Mouse (Mus musculus) erythroblast, embryonic 14.5 days (primary cell): Measurements from ENCODE around the gene Pde11a.

ENCODE experiments used
- GATA1 ChIP-seq: IDR thresholded peaks from 2 replicates; pipeline ENCODE4 v1.6.1; 2012; ENCODE audit warnings: low read length, inconsistent platforms, mixed read lengths
- TAL1 ChIP-seq: IDR thresholded peaks from 3 replicates; pipeline ENCODE4 v1.6.1; 2012; ENCODE audit warnings: low read length, inconsistent platforms, mixed read lengths

DNA sequence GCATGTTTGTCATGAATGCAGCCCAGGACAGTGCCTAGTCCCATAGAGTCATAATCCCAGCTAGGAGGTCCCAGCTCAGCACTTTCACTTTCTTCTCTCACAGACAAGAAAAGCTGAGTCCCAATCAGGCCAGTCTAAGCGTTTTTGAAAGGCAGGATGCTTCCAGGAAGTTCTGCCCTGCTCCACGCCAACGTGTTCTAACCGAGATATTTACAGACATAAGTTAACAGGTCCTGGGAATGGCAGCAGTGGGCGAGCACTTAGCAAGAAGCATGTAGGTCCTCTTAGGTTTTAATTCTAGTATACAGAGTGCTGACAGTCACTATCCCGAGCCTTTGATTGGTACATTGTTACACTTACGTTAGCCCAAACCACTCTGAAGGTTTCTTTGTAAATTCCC lies 273.3 kb downstream of the Pde11a start:
- TF ChIP-seq TAL1 (no peak), GATA1 (no peak)
